Mouse (Mus musculus) adrenal gland, adult 2 months (tissue): ENCODE measurements around the gene Tnr. TPM values are rescaled to one million over a fixed set of nuclear protein-coding genes. Genes with fewer than 3 reads are reported as not detected.

ENCODE experiments used
- DNase-seq: peaks from one replicate; pipeline ENCODE4 v3.0.0; 2021
- long read RNA-seq: library from polyadenylated mRNA; stranded (forward); transcript quantifications from one replicate; pipeline ENCODE4 v2.0.0, GENCODE M21; 2021
- polyA plus RNA-seq: library from polyadenylated mRNA; depleted of rRNA; stranded (reverse); fragments of >200 nt; gene quantifications from 2 replicates; pipeline ENCODE4 v1.2.3, GENCODE M21; 2012; rRNA removed
- total RNA-seq, 2 experiments: library from RNA; stranded (reverse); gene quantifications; 2 replicates each; pipeline ENCODE4 v1.2.3; 2021

Gene Tnr
- total RNA-seq (1 to 10 TPM; 3.3 to 5.2 TPM), polyA plus RNA-seq (0.40 and 0.97 TPM in 2 replicates)
- long read RNA-seq, partial matches to known transcripts, result 0 of 1 reads
- long read RNA-seq, other reads (novel, unspliced or antisense), result 1 of 1 reads

DNA sequence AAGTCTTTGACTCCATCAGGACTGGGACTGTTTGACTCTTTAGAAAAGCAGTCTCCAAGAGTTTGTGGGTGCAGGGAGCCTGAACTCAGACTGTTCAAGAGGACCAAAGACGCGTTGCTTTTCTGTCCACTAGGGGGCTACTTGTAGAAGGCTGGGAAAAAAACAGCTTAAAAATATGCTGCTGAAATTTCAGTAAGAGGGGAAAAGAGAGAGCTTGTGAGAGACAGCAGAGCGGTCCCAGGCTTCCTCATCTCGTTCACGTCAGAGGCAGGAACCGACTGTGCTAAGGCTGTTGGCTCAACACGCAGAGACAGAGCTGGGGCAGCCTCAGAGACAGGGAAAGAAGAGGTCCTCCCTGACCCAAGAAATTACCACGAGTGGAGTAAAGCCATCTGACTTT is at the start of gene Tnr:
TSS of gene Tnr (plus strand) at position 192 of the 400 bp plus-strand sequence.
- no peak for DNase-seq

GRCm38 (mm10) chr1:159489853-159490435 is 33.6 kb upstream of the Tnr start:
- no peak for DNase-seq

GRCm38 (mm10) chr1:159492536-159492935 is 31.0 kb upstream of the Tnr start:
- DNase-seq, result no peak

DNA sequence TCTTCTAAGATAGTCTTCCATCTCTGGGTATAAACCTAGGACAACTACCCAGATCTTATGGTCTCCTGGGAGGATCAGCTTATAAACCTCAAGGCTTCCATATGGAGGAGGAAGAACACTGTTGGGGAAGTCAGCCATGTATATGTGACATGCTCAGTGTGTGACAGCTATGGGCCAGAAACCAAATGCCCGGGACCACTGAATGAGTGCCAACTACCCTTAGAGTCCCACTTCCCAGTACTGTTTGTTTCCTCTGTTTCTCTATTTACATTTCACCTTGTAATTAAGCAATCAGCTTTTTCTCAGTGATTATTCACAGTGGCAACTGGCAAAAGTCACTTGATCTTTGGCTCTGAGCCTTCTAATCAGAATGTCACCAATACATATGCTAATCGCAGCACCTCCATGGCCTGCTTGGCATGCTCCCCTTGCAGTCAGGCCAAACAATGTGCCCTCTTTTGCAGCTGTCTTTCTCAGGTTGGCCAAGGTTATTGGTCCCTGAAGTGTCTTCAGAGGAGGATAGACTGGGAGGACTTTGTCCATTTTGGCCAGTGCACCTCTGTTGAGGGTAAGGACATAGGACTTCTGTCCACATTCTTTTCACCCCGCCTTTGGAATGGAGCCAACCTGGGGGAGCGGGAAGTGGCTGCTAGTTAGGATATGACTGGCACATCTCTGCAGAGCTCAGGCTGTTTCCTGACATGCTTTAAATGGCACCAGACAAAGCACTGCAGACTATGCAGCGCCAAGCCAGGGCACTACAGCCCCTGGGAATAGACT is 29.7 kb upstream of the Tnr start:
- no peak for DNase-seq

GRCm38 (mm10) chr1:159498236-159498635 is 25.3 kb upstream of the Tnr start:
- peak; percentile 51 for DNase-seq

GRCm38 (mm10) chr1:159499806-159500460 is 23.6 kb upstream of the Tnr start:
- no peak for DNase-seq

GRCm38 (mm10) chr1:159501911-159502310 is 21.7 kb upstream of the Tnr start:
- no peak for DNase-seq

- DNase-seq, result no peak
Observed at GRCm38 (mm10) chr1:159510667-159511066, 12.9 kb upstream of the Tnr start.

DNA sequence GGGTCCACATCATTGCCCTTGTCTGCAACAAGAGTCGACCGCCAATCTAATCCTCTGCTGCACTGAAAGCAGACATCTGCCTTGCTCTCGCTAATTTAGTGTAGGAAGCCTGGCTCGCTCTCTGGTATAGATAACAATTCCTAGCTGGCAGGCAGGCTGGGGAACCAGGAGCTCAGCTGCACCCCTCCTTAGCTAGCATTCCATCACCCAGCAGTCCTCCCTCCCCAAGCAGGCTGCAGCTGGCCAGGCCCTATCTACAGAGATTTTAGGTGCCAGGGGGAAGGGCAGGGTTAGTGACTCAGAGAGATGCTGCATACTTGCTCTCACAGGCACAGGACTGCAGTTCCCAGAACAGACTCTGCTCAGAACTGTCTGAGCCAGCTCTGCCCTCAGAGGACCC is 5.9 kb upstream of the Tnr start:
- DNase-seq, result peak; percentile 4

GRCm38 (mm10) chr1:159519206-159519605 is 4.4 kb upstream of the Tnr start:
- no peak for DNase-seq

DNA sequence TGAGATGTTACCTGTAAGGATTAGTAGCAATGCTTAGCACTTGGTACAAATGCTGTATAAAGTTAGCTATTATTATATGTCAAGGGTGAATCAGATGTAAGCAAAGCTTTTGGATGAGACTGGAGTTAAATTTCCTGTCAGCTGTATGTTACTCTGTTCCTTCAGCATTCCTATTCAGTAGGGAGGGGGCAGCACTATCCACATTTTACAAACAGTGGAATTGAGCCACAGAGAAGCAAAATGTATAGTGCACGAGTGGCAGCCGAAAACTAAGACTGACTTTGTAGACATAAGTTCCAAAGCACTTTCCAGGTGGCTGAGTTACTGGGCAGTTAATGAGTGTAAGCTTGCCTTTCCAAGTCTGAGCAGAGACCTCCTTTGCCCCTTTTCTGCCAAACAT is 500 bp upstream of the Tnr start:
- no peak for DNase-seq

DNA sequence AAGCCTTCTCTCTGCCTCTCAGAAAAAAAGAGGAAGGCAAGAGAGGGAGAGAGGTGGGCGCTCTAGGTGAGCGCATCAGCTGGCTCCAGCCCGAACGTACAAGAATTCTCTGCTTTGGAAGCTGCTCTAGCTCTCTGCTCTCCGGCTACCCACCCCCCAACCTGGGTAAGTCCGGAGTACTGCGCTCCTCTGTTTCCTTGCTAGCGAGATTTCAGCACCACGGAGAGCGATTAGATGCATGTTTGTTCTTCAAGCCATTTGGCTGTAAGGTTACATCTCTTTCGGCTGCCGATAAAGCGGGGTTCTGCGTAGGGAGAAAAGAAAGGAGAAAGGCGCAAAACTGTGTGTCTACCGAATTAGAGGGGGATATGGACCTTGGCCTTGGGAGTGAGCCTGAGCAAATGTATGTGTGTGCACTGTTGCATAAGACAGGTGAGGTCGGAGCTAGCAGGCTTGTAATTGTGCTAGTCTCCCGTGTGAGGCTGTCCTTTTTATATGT is 531 bp downstream of the Tnr start:
- peak; percentile 58 for DNase-seq

DNA sequence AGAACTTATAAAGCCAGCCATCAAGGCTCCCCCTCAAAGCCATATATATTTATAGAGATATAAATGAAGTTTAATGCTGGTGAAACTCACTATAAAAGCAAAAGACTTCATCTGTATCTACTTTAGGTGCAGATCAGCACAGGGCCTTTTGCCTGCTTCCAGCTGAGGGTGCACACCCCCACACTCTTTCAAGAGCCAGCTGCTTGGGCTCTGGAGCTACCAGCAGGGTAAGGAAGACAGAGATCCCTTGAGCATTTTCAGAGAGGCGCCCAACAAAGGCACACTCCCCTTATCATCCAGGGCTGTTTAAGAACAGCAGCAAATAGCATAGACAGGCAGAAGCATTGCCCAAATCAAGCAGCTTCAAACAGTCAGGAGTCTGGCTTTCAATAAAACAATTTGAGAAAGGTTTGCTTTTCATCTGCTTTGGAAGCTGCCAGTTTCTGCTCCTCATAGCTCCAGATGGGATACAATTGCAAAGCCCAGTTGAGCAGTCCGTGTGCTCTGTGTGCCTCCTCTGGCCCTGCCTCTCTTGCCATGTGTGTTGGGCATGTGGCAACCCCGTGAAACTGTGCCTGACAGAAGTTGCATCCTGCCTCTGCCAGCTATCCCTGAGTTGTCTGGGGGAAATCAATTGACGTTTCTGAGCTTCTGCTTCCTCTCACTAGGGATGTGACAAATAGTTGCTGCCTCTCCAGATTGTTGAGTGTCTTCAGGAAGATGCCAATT is 9.4 kb downstream of the Tnr start:
- DNase-seq, result no peak

DNA sequence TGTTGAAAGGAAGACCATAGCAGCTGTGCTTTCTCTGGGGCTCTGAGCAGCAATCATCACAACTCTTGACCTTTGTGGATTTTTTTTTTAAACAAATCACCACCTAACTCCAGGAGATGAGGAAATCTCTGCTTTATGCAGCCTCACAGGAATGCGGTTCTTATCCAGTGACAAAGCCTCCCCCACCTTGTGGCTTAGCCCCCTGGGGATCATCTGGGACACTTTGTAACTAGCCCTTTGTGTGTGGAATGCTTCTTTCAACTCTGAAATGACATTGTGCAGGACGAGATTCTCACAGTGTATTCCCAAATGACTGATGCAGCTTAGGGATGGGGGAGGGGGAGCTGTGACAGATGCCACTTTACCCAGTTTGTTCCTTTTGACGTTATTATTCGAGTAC is 12.0 kb downstream of the Tnr start:
- no peak for DNase-seq

DNA sequence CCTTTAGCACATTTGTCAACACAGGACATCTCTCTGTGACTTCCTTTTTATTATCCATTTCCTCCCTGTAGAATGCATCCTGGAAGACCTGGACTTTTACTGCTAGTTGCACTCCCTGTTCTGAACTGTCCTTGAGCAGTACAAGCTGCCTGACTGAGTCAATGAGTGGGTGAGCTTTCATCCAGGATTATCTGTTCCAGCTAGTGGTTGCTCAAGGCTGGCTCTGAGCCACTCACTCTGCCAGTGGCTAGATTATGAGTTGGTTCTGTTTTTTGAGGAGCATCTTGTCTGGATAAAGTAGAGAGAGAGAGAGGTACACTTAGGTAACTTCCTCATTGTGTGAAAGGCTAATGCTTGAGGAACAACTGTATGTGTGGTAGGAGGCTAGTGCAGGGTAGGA is 14.0 kb downstream of the Tnr start:
- peak; percentile 10 for DNase-seq

DNA sequence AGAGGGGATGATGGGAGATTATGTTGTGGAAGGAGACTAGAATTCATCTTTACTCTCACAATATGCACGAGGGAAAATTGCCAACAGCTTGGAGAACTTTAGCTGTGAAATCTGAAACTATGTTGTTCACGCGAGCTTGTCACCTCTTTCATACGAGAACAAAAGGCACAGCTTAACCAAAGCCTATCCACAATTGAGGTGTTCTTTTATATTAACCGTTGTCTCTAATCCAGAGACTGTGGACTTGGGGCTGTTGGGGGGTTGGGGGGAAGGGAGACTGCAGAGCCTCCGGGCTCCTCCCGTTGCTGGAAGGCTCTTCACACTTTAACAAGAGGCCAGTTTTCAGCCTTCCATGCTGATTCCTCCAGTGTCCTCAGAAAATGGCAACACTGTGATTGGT is 14.5 kb downstream of the Tnr start:
- no peak for DNase-seq

GRCm38 (mm10) chr1:159545470-159546145 is 22.0 kb downstream of the Tnr start:
- DNase-seq, result no peak

DNA sequence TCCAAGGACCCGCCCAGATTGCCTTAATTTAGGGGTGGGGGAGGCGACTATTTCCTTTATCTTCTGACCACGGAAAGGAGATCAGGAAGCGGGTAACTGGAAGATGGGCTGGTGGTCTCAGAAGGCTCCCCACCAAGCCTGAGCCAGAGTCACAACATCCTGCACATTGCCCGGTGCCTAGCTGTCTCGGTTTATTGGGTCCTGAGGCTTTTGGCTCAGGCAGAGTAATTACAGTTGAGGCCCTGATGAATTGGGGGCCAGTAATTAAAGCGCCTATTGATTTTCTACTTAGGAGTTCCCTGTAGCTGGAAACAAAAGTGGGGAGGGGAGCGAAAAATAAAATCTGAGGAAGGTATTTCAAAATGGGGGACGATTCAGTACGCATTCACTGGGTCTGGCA is 27.5 kb downstream of the Tnr start:
- DNase-seq, result no peak

DNA sequence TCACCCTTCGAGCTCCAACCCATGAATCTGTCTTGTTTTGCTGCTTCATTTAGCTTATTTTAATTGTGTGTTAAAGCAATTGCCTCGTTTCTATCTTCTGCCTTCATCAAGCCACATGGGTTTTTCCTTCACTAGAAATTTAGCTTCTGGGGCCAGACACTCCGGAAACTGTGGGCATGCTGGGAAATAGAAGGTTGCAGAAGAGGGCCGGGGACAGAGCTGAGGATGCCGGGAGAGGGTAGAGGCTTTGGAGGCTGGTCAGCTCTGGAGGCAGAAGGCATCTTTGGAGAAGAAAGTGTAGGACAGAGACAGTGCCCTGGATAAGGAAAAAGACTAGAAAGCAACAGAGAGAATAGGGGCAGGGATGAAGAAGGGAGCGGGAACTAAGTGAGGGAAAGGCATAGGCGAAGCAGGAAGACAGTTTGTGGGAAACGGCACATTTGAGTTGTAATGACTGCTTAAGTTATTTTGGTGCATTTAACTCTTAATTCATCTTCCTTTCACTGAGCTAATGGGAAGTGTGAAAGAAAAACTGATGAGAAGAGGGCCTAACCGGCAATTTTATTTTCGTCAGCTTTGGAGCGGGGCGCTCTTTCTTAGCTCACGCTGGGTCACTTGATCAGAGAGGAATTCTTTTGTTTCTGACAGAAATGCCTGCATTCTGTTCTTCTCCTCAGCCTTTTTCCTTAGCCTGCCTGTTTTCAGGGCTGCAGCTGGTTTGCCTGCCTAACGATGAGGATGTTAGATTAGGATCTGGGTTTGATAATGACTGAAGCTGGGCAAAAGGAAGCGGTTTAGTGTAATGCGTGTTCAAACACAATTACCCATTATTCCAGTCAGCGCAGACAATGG is 28.2 kb downstream of the Tnr start:
- no peak for DNase-seq

DNA sequence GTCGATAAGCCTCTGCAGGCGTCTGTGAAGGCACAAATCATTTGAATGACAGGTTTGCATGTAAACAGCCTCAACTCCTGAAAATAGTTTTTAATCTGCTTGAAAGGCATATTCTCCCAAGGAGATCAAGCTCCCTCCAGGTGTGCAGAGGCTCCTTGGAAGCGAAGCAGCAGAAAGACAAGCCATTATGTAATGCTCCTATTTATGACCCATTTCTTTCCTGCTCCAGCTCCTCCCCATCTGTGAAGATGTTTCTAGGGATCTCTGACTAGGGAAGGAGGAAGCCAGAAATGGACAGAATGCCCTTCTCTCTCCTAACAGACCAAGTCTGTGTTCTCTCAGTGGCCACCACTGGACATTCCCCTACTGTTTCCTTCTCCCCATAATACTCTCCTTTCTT is 38.0 kb downstream of the Tnr start:
- no peak for DNase-seq

- DNase-seq, result no peak
Observed at GRCm38 (mm10) chr1:159565129-159565528, 41.6 kb downstream of the Tnr start.
